Mouse (Mus musculus) left cerebral cortex, adult 9 months (tissue): ENCODE results near the gene Sys1.
A peak's percentile ranks its signal among the peaks of the same experiment; 100 is the strongest.

Source experiments
- DNase-seq, 2 experiments: peaks; one replicate each; pipeline ENCODE4 v3.0.0; 2022; ENCODE audit warnings: low spot score in 2 of 2

The Sys1 gene

GRCm38 (mm10) chr2:164497691-164498268 is 41.0 kb downstream of the Sys1 start:
- no peak for DNase-seq

DNA sequence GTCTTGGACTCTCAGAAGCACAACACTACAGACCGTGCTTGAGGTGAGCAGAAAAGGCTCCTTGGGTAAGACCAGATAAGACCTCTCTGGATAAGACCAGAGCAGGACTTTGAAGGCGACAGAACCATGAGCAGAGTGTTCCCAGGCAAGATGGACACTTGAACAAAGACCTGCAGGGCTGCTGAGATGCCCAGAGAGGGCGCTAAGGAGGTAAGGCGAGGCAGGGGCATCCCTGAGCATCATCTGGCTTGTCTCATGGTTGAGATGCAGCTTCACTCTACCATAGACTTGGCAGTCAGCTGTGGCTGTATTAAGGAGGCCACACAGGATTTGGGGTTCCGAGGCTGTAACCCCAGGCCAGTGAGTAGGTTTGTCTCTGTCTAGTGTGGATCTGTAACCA is 42.6 kb downstream of the Sys1 start:
- DNase-seq, result no peak

GRCm38 (mm10) chr2:164500511-164500910 is 43.7 kb downstream of the Sys1 start:
- no peak for DNase-seq

DNA sequence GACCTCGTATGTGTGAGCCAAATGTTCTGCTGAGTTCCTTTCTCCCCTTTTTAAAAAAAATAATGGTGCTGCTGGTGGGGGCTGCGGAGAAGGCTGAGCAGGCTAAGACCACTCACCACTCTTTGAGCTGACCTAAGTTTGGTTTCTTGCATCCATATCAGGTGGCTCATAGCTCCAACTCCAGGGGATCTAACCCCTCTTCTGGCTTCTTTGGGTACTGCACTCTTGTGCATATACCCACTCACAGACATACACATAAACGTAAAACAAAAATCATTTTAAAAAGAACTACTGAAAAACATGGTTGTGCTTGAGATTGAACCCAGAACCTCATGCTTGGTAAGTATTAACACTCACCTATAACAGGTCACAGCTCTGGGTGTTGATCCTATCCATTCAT is 48.2 kb downstream of the Sys1 start:
- DNase-seq, result no peak

- DNase-seq, result no peak
These were observed 49.0 kb downstream of the Sys1 start for GRCm38 (mm10) chr2:164505619-164506347.

GRCm38 (mm10) chr2:164507811-164508210 is 51.0 kb downstream of the Sys1 start:
- no peak for DNase-seq

GRCm38 (mm10) chr2:164510621-164511190 is 53.9 kb downstream of the Sys1 start:
- no peak for DNase-seq

DNA sequence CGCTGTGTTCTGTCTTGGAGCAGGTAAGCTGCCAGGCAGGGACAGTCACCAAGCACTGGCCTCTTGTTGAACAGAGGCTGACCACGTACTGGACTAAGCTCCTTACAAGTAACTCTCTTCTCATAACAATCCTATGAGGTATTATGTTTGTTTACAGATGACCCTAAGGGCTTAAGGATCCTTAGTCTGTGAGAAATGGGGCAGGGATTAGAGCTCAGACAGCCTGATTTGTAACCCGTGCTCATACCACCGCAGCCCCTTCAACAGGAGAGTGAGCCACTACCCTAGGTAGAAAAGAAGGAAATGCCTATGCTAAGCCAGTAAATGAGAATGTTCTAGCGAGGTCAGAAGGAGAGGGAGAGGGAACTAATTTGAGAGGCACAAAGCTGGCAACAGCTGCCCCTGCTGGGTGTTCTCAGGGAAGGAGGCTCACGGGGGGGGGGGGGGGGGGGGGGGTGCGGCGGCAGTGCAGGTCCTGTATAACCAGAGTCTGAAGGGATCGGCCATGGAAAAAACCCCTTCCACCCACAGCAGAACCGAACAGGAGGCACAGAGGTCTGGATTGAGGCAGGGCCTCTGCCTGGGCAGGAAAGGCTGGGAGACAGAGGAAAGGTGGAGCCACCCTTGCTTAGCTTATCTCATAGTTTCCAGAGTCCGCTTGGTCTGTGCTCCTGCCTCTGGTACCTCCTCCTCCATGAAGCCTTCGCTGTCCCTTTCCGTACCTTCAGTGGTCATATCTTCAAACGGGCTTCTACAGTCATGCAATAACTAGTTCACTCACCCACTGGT is 55.6 kb downstream of the Sys1 start:
- DNase-seq, result no peak

DNA sequence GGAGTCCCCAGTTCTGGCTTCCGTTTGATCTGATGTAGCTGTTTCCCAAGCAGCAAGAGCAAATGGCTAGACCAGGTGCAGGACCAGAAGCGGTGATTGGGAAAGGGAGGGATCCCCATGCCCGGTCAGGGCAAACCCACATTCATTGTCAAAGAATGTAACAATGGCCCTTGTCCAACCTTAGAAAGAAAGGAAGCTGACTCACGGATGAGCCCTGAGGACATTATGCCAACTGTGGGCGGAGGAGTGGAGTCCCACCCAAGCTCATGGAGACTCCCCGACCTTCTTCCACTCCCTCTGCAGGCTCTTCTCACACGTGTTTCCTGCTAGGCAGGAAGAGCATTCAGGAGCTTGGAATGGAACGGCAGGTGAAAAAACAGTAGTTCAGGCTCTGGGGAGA is 56.6 kb downstream of the Sys1 start:
- DNase-seq, result no peak

- no peak for DNase-seq
These were observed 58.2 kb downstream of the Sys1 start for GRCm38 (mm10) chr2:164514916-164515315.

- DNase-seq, result peak in 1 of 2 experiments; percentile 27
These were observed 59.1 kb downstream of the Sys1 start for GRCm38 (mm10) chr2:164515897-164516296.

GRCm38 (mm10) chr2:164516592-164516991 is 59.8 kb downstream of the Sys1 start:
- DNase-seq, result no peak

GRCm38 (mm10) chr2:164517485-164518221 is 60.9 kb downstream of the Sys1 start:
- peak in 1 of 2 experiments; percentile 67 for DNase-seq

GRCm38 (mm10) chr2:164518266-164519170 is 61.8 kb downstream of the Sys1 start:
- DNase-seq, result no peak

DNA sequence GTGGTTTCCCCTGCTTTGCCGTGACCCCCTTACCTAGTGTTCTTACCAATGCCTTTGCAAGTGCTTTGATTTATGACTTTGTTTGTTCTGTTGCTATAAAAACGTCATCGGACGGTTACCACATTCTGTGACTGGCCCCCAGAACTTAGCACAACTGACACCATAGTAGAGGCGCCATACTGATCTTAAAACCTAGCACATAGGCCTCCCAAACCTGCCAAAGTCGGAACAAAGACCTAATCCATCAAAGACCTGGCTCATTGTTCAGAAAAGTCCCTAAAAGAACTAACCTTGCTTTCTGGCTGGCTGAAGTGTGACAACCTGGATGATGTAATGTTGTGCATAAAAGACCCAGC is 62.4 kb downstream of the Sys1 start:
- no peak for DNase-seq

- peak in 1 of 2 experiments; percentile 23 for DNase-seq
These were observed 64.0 kb downstream of the Sys1 start for GRCm38 (mm10) chr2:164520782-164521181.

GRCm38 (mm10) chr2:164521841-164522240 is 65.1 kb downstream of the Sys1 start:
- peak in 1 of 2 experiments; percentile 15 for DNase-seq

GRCm38 (mm10) chr2:164522280-164522679 is 65.5 kb downstream of the Sys1 start:
- no peak for DNase-seq

DNA sequence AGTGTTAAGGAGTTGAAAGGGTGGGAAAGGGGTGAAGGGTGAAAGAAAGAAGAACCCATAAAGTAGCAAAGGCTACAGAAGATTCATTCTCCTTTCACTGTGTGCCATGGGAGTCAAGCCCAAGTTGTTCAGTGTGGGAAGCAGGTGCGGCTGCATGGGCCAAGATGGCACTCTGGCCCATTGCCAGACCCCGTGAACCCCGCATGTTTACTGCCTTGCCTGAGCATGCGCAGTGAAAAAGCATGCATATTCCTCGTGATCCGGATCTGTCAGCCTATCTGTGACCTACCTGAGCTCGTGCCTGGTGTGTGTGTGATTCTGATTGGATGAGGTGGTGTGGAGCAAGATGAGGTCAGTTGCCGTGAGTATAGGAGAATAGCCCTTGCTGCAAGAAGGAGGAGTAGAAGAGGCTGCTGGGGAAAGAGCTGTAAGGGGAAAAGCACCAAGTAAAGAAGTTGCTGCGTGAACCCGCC is 66.6 kb downstream of the Sys1 start:
- no peak for DNase-seq

DNA sequence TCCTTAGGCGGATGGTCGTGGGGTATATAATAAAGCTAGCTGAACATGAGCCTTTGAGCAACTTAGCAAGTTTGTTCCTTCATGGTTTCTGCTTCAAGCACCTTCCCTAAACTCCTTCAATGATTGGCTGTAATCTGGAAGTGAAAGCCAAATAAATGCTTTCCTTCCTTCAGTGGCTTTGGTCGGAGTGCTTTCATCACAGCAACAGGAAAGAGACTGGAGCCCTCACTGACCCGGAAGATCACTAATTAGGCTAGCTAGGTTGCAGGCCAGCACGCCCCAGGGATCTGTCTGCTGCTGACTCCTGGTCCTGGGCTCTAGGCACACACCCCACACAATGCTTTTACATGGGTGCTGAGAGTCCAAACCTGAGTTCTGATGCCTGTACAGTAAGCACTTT is 71.8 kb downstream of the Sys1 start:
- DNase-seq, result no peak
